Comparison of ENCODE assay signal across 8 mouse cellular contexts in genomic region chr1:22806626-22807096, GRCm38 (mm10). TPM values are rescaled to one million over a fixed set of nuclear protein-coding genes. Genes with fewer than 3 reads are reported as not detected.
DNase-seq lines count a peak whose midpoint lies in the region; ATAC-seq and TF ChIP-seq lines count a peak whose summit lies in the region.

No protein-coding gene starts in this region.

- peak overlapping the region; percentile 63 for H3K4me3 ChIP-seq in lung, embryonic 14.5 days (ENCODE audit: low read depth, low read length)
- peak overlapping the region; percentile 72 for H3K4me3 ChIP-seq in limb, embryonic 10.5 days

- peak; percentile 35 for DNase-seq in embryo, embryonic 10.5 days (ENCODE audit: low spot score)
- DNase-seq in embryo, embryonic 10 days (ENCODE audit: low spot score): no peak
- DNase-seq in lung, embryonic 14.5 days: no peak
- DNase-seq in lung, postnatal 36 days: no peak
- DNase-seq in limb, embryonic 10.5 days (ENCODE audit: low spot score): no peak
- peak; percentile 8 for DNase-seq in right cerebral cortex, postnatal 4 days
- DNase-seq in gastrocnemius, postnatal 4 days (ENCODE audit: low spot score in 2 of 2): no peak
- DNase-seq in adrenal gland, adult 18-20 months (ENCODE audit: low spot score in 2 of 2): no peak

- no peak for TF ChIP-seq CTCF in lung, embryonic 14.5 days (IDR thresholded peaks at IDR 0.05; ENCODE audit: low read depth)

- H3K9me3 ChIP-seq in lung, embryonic 14.5 days (ENCODE audit: low read depth, low read length): no peaks in the 10 kb centered on the region
- H3K9me3 ChIP-seq in limb, embryonic 10.5 days (replicated peaks): no peaks in the 10 kb centered on the region

- H3K36me3 ChIP-seq in lung, embryonic 14.5 days (ENCODE audit: insufficient read depth): no peaks in the 10 kb centered on the region
- H3K36me3 ChIP-seq in limb, embryonic 10.5 days: no peaks in the 10 kb centered on the region

- WGBS in lung, embryonic 14.5 days: 29% methylated on average over 8 of the region's 8 CpGs
- 24% methylated on average over 8 of the region's 8 CpGs for WGBS in limb, embryonic 10.5 days

- H3K27me3 ChIP-seq in lung, embryonic 14.5 days (ENCODE audit: insufficient read depth, low read length): peaks cover 8% of the 10 kb centered on the region; the same call in 1 of the 2 replicates
- H3K27me3 ChIP-seq in limb, embryonic 10.5 days (ENCODE audit: low read depth, poor library complexity, severe bottlenecking): peaks cover 32% of the 10 kb centered on the region

- peak overlapping the region; percentile 76; the same call in 1 of the 2 replicates for H3K9ac ChIP-seq in lung, embryonic 14.5 days

- no peak overlapping the region for H3K27ac ChIP-seq in lung, embryonic 14.5 days (ENCODE audit: low read depth)
- H3K27ac ChIP-seq in limb, embryonic 10.5 days: no peak overlapping the region

- 0 out of 2 replicates have a peak, but pooled peaks cover 3% of the 10 kb centered on the region for H3K4me1 ChIP-seq in lung, embryonic 14.5 days (ENCODE audit: insufficient read depth)
- peaks cover 10% of the 10 kb centered on the region for H3K4me1 ChIP-seq in limb, embryonic 10.5 days

- H3K4me2 ChIP-seq in lung, embryonic 14.5 days: peak overlapping the region; percentile 94

- no peak for ATAC-seq in lung, embryonic 14.5 days (ENCODE audit: insufficient read depth)

RNA-seq across cellular contexts. Expression of gene Rims1, which starts 0.9 kb away (rescaled TPM):
- 3.3 and 3.4 TPM in 2 replicates for polyA plus RNA-seq in lung, embryonic 14.5 days (2014; fragmentation: Nextera tagmentation; extraction: Ambion mirVana)
- 0.48 and 0.83 TPM in 2 replicates for polyA plus RNA-seq in limb, embryonic 10.5 days (2016; fragmentation: Nextera tagmentation; extraction: Ambion mirVana)
- total RNA-seq in gastrocnemius, postnatal 4 days (2021): under 1 TPM; 0.96 TPM
- total RNA-seq in adrenal gland, adult 18-20 months (2021): under 1 TPM; 0.40 to 0.64 TPM

Comparison
In these comparisons a context has a peak if more than half of its experiments do, and no peak if none do; other contexts are left out.
1. DNase-seq: peak in embryo, embryonic 10.5 days (single experiment) and right cerebral cortex, postnatal 4 days (single experiment); none in embryo, embryonic 10 days (single experiment), lung, embryonic 14.5 days (single experiment), lung, postnatal 36 days (single experiment), limb, embryonic 10.5 days (single experiment), gastrocnemius, postnatal 4 days (0 of 2) and adrenal gland, adult 18-20 months (0 of 2).